Mouse (Mus musculus) liver, postnatal 0 days (tissue): Measurements from ENCODE around the gene Fam161a. TPM values are rescaled to one million over a fixed set of nuclear protein-coding genes. Genes with fewer than 3 reads are reported as not detected.

Experiments
- ATAC-seq: fragments of 200-750 bp; cut with Nextera tagmentation; 2 replicates; pipeline ENCODE4 v1.8.0; 2017; ENCODE audit warnings: mild to moderate bottlenecking, moderate library complexity
- DNase-seq: peaks from one replicate; pipeline ENCODE4 v3.0.0-alpha.2; 2016
- H3K27ac ChIP-seq: fragments of 300-500 bp; sonication (generic); 2 replicates; pipeline ENCODE4 v1.5.1; 2014; ENCODE audit warnings: antibody characterized with exemption, moderate library complexity, mild to moderate bottlenecking, low read depth
- H3K27me3 ChIP-seq: fragments of 300-500 bp; sonication (generic); 2 replicates; pipeline ENCODE4 v1.6.1; 2014; ENCODE audit warnings: low read length, control low read depth, mixed read lengths; ENCODE audit not compliant: insufficient read depth
- H3K36me3 ChIP-seq: fragments of 300-500 bp; sonication (generic); replicated peaks from 2 replicates; pipeline ENCODE4 v1.6.1; 2014; ENCODE audit warnings: mild to moderate bottlenecking, control low read depth, low read length, moderate library complexity, mixed read lengths; ENCODE audit not compliant: insufficient read depth
- H3K4me1 ChIP-seq: fragments of 300-500 bp; sonication (generic); 2 replicates; pipeline ENCODE4 v1.6.1; 2014; ENCODE audit warnings: antibody characterized with exemption, mild to moderate bottlenecking, control low read depth; ENCODE audit not compliant: insufficient read depth
- H3K4me2 ChIP-seq: fragments of 300-500 bp; sonication (generic); 2 replicates; pipeline ENCODE4 v1.6.1; 2014; ENCODE audit warnings: low read depth, mild to moderate bottlenecking, low read length, moderate library complexity, mixed read lengths
- H3K4me3 ChIP-seq: fragments of 300-500 bp; sonication (generic); 2 replicates; pipeline ENCODE4 v1.5.1; 2014; ENCODE audit warnings: low read depth, low read length
- H3K9ac ChIP-seq: fragments of 300-500 bp; sonication (generic); replicated peaks from 2 replicates; pipeline ENCODE4 v1.6.1; 2014; ENCODE audit warnings: mild to moderate bottlenecking, moderate library complexity
- H3K9me3 ChIP-seq: fragments of 300-500 bp; sonication (generic); 2 replicates; pipeline ENCODE4 v1.6.1; 2016; ENCODE audit warnings: mild to moderate bottlenecking, control low read depth, low read length, mixed read lengths
- CTCF ChIP-seq: sonication (generic); IDR thresholded peaks from 2 replicates; pipeline ENCODE4 v1.5.1; 2016; ENCODE audit warnings: antibody characterized with exemption, low read depth
- EP300 ChIP-seq: IDR thresholded peaks from 2 replicates; pipeline ENCODE4 v1.6.1; 2016; ENCODE audit warnings: antibody characterized with exemption, low read depth, mild to moderate bottlenecking
- WGBS: fragments of 180-500 bp; shearing (Covaris S2); extraction: QIAGEN DNeasy Blood & Tissue Kit; methylation state at CpG from one replicate; pipeline ENCODE4 v1.1.7; 2014; ENCODE audit not compliant: insufficient replicate concordance; 5-methylcytosine and 5-hydroxymethylcytosine counted together
- polyA plus RNA-seq: library from polyadenylated mRNA; unstranded; fragments of >200 nt; fragmentation: Nextera tagmentation; extraction: Ambion mirVana; gene quantifications from 2 replicates; pipeline ENCODE4 v1.2.1, GENCODE M21; 2015

Gene Fam161a
- polyA plus RNA-seq, 1 experiment from 2014 or later, result 1.5 TPM

DNA sequence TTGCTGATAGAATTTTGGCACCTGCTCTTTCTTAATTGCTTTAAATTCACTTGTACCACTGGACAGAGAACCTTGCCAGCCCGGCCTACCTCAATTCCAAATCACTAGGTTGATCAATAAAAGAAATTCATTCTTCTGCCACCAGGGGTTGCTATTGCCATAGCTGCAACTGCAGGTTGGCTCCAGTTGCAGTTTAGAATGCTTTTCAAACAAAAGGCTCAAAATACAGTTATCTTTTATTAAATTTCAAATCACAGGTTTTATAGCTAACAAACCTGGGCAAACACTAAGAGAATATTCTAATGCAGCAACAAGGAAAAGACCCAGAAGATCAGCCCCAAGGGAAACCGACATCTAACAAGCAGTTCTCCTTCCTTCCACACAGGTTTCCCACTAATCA is 20.0 kb upstream of the Fam161a start:
- TF ChIP-seq EP300 (no peak), CTCF (peak; percentile 92)
- no peaks in the 10 kb centered on the region for H3K36me3 ChIP-seq
- no peak overlapping the region for H3K27ac ChIP-seq
- peaks cover 13% of the 10 kb centered on the region for H3K4me1 ChIP-seq
- no peaks in the 10 kb centered on the region for H3K9me3 ChIP-seq
- H3K9ac ChIP-seq, result no peak overlapping the region
- H3K4me3 ChIP-seq, result no peak overlapping the region
- no peaks in the 10 kb centered on the region for H3K27me3 ChIP-seq
- DNase-seq (peak; percentile 47), ATAC-seq (no peak)
- 38% methylated on average over 2 of the region's 2 CpGs for WGBS
- H3K4me2 ChIP-seq, result no peak overlapping the region

DNA sequence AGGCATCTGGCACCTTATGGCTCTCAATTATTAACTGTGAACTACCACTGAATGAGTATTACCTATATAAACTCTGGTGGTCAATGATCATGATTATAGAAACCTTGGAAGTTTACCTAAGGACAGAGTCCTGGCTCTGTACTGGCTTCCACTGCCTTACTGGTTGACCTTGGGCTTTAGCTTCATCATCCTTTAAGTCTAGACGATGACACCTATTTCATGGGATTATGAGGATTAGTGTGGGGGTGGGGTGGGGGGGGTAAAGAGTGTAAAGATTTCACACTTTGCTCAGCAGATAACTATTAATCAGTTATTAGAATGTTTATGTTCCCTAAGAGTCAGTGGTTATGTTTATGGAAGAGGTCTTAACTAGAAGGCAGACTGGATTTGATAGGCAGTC is 17.5 kb upstream of the Fam161a start:
- TF ChIP-seq CTCF (no peak), EP300 (no peak)
- H3K4me2 ChIP-seq, result peak overlapping the region; percentile 85
- H3K4me3 ChIP-seq, result peak overlapping the region; percentile 66
- 58% methylated on average over 1 of the region's 1 CpGs for WGBS
- H3K36me3 ChIP-seq, result peaks cover 11% of the 10 kb centered on the region
- H3K27me3 ChIP-seq, result no peaks in the 10 kb centered on the region
- H3K27ac ChIP-seq, result peak overlapping the region; percentile 85
- peaks cover 13% of the 10 kb centered on the region for H3K4me1 ChIP-seq
- H3K9ac ChIP-seq, result peak overlapping the region; percentile 72
- ATAC-seq (no peak), DNase-seq (no peak)
- no peaks in the 10 kb centered on the region for H3K9me3 ChIP-seq

DNA sequence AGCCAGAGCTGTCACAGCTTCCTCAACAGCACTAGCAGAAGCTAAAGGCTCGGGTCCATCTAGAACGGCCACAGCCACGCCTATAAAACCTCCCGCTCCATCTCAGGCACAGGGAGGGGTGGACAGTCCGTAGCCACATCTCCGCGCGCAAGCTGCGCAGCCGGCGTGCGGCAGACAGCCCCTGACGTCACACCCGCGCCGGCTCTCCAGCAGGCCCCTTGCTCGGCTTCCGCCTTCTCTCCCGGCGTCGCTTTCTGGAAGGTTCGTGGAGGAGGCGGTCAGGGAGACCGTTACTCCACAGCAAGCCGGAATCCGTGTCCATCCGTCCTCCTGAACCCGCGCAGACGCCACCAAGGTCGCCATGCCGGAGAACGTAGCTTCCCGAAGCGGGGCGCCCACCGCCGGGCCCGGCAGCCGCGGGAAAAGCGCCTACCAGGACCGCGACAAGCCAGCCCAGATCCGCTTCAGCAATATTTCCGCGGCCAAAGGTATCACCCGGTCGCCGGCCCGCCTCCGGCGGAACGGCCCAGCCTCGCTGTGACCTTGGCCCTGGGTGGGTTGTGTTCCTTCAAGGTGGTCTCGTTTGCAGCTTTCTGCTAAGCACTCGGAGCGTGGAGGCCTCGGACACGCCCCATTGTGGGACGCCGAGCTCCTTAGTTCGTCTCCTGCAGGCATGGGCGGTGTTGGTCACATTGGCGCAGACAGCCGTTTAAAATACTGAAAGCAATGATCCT is 16.8 kb upstream of the Fam161a start, which contains the start of gene Cct4:
Cct4 (plus strand) TSS at position 127 of the 734 bp plus-strand sequence.
- Histone ChIP-seq H3K9ac (peak within 1 kb of the TSS; percentile 72), H3K4me3 (peak within 1 kb of the TSS; percentile 66), H3K36me3 (peaks cover 18% of the 10 kb centered on the region), H3K4me2 (peak within 1 kb of the TSS; percentile 85), H3K27me3 (no peaks in the 10 kb centered on the region), H3K9me3 (no peaks in the 10 kb centered on the region), H3K27ac (peak within 1 kb of the TSS; percentile 85), H3K4me1 (peaks cover 13% of the 10 kb centered on the region)
- no peak for TF ChIP-seq CTCF
- TF ChIP-seq EP300, result no peak
- ATAC-seq (peak; percentile 99), DNase-seq (peak; percentile 95)
- under 1% methylated on average over 64 of the region's 66 CpGs for WGBS

DNA sequence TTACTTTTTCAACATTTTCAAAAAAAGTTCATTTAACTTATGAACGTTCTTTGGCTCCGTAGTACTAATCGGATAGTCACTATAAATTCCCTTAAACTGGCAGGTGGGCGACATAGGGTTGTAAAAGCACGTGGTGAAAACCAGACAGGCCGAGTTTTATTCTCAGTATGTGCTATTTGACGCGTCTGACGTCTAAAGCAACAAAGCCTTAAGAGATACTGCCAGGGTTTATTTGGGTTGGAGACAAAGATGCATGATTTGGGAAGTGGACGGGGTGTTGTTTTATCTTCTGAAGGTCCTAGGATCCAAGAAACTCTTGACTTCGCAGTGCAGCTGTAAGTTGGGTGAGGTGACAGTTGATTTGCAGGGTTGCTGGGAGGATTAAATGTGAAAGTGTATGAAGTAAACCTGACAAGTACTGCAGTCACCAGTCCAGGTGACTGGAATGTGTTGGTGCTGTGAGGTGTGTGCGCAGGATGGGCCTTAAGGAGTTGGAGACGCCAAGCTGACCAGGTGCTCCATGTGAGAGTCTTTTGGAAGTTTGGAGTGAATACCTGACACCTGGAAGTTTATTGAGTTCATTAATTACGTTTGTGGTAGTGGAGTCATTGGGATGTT is 16.0 kb upstream of the Fam161a start:
- no peak for TF ChIP-seq CTCF
- no peak for TF ChIP-seq EP300
- DNase-seq, result no peak

DNA sequence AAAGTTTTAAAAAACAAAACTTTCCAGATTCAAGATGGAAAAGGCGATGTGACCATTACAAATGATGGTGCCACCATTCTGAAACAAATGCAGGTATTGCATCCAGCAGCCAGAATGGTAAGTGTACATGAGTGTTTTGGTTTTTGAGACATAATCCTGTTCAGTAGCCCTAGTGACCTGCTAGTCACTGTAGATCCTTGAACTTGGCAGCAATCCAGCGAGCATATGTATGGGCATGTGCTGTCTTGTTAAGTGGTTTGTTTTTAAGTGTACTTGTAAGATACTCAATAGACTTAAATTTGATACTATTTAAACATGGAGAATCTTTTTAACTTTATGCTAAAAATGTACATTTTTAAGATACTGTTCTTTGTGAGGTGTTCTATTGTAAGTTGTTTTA is 13.1 kb upstream of the Fam161a start:
- H3K9ac ChIP-seq, result no peak overlapping the region
- no peak for TF ChIP-seq CTCF
- TF ChIP-seq EP300, result no peak
- H3K27ac ChIP-seq, result no peak overlapping the region
- H3K36me3 ChIP-seq, result peaks cover 47% of the 10 kb centered on the region
- DNase-seq (no peak), ATAC-seq (no peak)
- H3K27me3 ChIP-seq, result no peaks in the 10 kb centered on the region
- peaks cover 13% of the 10 kb centered on the region for H3K4me1 ChIP-seq
- no peak overlapping the region for H3K4me3 ChIP-seq
- 85% methylated on average over 2 of the region's 2 CpGs for WGBS
- no peak overlapping the region for H3K4me2 ChIP-seq
- H3K9me3 ChIP-seq, result no peaks in the 10 kb centered on the region

More for the DNA sequence above, 16.0 kb upstream of the Fam161a start:
- Histone ChIP-seq H3K4me1 (peaks cover 13% of the 10 kb centered on the region), H3K9ac (peak overlapping the region; percentile 72), H3K27me3 (no peaks in the 10 kb centered on the region), H3K9me3 (no peaks in the 10 kb centered on the region), H3K4me2 (peak overlapping the region; percentile 85), H3K36me3 (peaks cover 24% of the 10 kb centered on the region), H3K4me3 (peak overlapping the region; percentile 66), H3K27ac (peak overlapping the region; percentile 41; the same call in 1 of the 2 replicates)
- no peak for ATAC-seq
- 10% methylated on average over 14 of the region's 14 CpGs for WGBS

DNA sequence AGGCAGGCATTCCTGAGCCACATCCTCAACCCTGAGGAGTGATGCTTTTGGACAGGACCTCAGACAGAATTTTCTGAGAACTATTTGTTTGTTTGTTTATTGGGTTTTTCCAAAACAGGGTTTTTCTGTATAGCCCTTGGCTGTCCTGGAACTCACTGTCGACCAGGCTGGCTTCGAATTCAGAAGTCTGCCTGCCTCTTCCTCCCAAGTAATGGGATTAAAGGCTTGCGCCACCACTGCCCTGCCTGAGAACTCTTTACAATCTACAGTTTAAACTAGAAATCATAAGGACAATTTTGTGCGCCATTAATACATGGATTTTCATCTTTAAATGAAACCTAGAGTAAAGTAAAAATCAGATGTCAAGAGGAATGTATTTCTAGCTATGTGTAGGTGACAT is 11.9 kb upstream of the Fam161a start:
- no peak overlapping the region for H3K9ac ChIP-seq
- H3K27ac ChIP-seq, result no peak overlapping the region
- H3K4me1 ChIP-seq, result peaks cover 8% of the 10 kb centered on the region
- DNase-seq (no peak), ATAC-seq (no peak)
- peaks cover 59% of the 10 kb centered on the region for H3K36me3 ChIP-seq
- TF ChIP-seq CTCF (no peak), EP300 (no peak)
- H3K9me3 ChIP-seq, result no peaks in the 10 kb centered on the region
- H3K27me3 ChIP-seq, result no peaks in the 10 kb centered on the region
- WGBS, result 90% methylated on average over 4 of the region's 4 CpGs
- no peak overlapping the region for H3K4me2 ChIP-seq
- H3K4me3 ChIP-seq, result no peak overlapping the region
